Mouse (Mus musculus): ENCODE data around the gene Phc2.
A peak's percentile ranks its signal among the peaks of the same experiment; 100 is the strongest.

The Phc2 gene

DNA sequence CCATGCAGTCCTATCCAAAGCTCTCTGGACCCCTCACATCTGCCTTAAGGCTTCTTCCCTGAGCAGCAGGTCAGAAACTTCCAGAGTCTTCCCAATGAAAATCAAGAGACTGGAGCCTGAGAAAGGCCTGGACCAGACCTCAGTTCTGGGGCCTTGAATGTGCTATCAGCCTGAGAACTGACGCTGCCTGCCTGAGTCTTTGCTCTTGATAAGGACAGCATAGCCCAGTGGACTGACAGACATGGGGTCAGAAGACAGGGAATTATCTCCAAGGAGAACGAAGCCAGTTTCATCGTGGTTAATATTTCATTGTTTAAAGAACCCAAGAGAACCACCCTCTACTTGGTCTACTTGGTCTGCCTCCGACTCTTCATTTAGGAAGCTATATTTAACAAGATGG, 128.1 kb downstream of the Phc2 start:
- no peak for DNase-seq (ENCODE audit: low spot score in 2 of 2)

- no peak for DNase-seq (ENCODE audit: low spot score in 2 of 2)
Observed at GRCm38 (mm10) chr4:128784950-128785631, 130.6 kb downstream of the Phc2 start.

GRCm38 (mm10) chr4:128785921-128786654, 131.6 kb downstream of the Phc2 start:
- no peak for DNase-seq (ENCODE audit: low spot score in 2 of 2)

GRCm38 (mm10) chr4:128787023-128787939, 132.8 kb downstream of the Phc2 start:
- DNase-seq (ENCODE audit: low spot score in 2 of 2), result no peak

DNA sequence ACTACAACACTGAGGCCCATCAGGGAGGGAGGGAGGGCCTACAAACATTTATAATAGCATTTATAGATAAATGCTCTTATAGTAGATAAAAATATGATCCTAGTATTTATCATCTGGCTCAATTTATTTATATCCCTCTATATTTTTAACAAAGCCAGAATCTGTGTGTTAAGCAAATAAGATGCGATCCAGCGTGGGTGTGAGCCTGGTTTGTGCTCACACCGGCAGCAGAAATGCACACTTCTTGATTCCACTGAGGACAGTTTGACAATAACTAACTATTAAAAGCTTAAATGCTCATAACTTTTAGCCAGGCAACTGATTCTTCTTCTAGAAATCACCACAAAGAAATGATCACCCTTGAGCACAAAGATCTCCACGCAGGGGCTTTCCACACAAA, 133.6 kb downstream of the Phc2 start:
- DNase-seq (ENCODE audit: low spot score in 2 of 2), result no peak

- DNase-seq (ENCODE audit: low spot score in 2 of 2), result peak in 1 of 2 experiments; percentile 59
Observed at GRCm38 (mm10) chr4:128789646-128790045, 135.1 kb downstream of the Phc2 start.

- peak; percentile 37 to 41 for DNase-seq (ENCODE audit: low spot score in 2 of 2)
Observed at GRCm38 (mm10) chr4:128793710-128794109, 139.2 kb downstream of the Phc2 start.

GRCm38 (mm10) chr4:128794198-128794597, 139.7 kb downstream of the Phc2 start:
- no peak for DNase-seq (ENCODE audit: low spot score in 2 of 2)

GRCm38 (mm10) chr4:128795596-128795995, 141.1 kb downstream of the Phc2 start:
- no peak for DNase-seq (ENCODE audit: low spot score in 2 of 2)

GRCm38 (mm10) chr4:128796788-128797187, 142.3 kb downstream of the Phc2 start:
- no peak for DNase-seq (ENCODE audit: low spot score in 2 of 2)

DNA sequence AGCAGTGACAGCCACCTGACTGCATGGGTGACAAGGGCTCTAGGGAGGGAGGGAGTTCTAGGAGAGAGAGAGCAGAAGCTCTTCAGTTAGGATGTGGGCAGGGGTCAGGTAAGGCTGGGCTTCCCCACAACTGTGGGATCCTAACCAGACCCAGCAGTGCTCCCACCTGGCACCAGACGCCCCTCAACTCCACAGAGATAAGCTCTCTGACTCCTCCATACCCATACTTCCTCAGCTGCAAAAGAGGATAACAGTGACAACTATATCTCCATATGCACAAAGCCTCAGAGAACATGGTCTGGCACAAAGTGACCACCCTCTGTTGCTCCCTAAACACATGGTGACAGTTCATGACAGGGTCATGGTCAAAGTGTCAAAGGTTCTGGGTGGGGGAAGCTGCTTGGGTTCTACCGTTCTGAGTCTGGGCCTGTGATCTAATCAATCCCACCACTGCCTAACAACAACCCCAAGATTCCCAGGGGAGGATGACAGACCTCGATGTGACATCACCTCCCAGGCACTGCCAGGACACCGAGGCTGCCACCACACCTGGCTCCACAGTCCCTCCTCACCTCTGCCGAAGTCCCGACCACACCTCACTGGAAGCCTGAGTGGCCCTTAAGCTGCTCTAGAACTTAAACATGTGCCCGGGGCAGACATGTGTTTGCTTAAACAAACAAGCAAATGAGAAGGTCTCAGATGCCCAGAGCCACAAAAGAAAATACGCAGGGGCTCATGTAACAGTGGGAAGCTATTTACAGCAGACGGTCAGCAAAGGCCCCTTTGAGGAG, 147.4 kb downstream of the Phc2 start:
- DNase-seq (ENCODE audit: low spot score in 2 of 2), result no peak
